Mouse (Mus musculus): ENCODE data around the gene Clca2.

The Clca2 gene

GRCm38 (mm10) chr3:145099291-145099690 lies at the start of gene Clca2:
Gene Clca2, minus strand, starts transcription at chr3:145099443.
- no peak for DNase-seq (ENCODE audit: low spot score in 2 of 2)

DNA sequence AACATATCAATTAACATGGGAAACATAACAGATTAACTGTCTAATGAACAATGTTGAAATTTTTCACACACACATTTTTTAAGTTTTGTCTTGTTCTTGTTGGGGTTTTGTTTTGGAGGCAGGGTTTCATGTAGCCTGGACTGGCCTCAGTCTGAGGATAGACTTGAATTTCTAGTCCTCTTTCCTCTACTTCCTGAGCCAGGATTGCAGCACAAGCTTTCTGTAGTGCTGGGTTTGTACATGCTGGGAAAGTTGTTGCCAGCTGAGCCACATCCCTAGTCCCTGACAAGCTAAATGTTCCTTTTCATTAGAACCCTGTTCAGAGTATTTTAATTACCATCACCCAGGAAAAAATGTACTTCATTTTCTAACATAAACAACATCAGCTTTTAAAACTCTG lies 48.7 kb upstream of the Clca2 start:
- no peak for DNase-seq (ENCODE audit: low spot score in 2 of 2)

- no peak for DNase-seq (ENCODE audit: low spot score in 2 of 2)
Measured at GRCm38 (mm10) chr3:145147483-145147882, 48.2 kb upstream of the Clca2 start.

GRCm38 (mm10) chr3:145146871-145147270 lies 47.6 kb upstream of the Clca2 start:
- no peak for DNase-seq (ENCODE audit: low spot score in 2 of 2)

GRCm38 (mm10) chr3:145143856-145144255 lies 44.6 kb upstream of the Clca2 start:
- DNase-seq (ENCODE audit: low spot score in 2 of 2) = no peak

DNA sequence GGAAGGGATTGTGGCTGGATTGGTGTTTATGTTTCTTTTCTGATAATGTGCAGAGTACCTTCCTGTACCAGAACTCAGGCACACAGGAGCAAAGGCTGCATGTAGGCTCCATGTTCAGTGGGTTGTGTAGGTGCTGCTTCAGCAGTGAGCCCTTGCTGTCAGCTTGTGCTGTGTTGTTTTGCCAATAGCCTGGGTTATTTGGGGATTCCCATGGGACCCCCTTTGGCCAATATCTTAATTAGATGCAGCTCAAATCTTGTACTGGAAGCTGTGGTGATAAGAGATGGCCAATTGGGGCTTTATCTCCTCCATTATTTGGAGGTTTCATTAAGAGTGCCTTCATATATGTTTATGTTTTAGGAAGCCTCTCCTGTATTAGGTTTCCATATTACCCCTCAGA lies 43.7 kb upstream of the Clca2 start:
- no peak for DNase-seq (ENCODE audit: low spot score in 2 of 2)

DNA sequence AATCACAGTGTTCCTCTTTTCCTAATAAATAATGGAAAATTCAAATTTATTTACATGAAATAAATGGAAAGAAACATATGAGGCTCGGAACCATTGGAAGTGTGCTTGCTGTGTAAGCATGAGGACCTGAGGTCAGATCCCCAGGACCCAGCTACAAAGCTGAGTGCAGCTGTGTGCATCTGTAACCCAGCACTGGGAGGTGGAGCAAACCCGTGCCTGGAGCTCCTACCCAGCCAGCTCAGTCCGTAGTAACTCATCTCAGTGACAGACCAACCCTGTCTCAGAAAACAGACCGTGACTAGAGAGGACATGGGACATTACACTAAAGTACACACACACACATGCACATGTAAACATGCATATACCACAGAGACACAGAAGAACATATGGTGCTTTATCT lies 41.0 kb upstream of the Clca2 start:
- no peak for DNase-seq (ENCODE audit: low spot score in 2 of 2)

DNA sequence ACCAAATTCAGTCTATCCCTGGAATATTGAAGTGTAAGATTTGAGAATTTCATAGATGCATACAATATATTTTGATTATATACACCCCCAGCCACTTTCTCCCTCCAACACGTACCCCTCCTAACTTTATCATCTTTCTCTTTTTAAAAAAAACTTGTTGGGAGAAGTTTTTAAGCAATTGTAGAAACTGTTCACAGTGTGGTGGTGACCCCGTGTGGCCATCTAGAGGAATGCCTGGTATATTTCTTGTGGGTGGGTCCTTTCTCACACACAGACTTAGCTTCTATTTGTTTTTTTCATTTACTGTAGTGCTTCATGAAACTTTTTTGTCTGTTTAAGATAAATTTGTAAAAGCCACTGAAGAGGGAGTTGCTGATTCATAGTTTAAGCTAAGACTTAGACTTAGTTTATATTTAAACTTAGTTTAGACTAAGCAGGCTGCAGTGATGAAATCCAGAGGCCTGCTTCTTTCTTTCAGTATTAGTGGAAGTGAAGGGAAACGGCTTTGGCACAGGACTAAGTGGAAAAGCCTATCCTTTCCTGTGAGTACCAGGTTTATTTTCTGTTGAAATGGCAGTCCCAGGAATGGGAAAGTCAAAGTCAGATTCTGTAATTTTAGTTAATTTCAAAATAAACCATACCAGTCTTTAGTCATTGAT lies 32.1 kb upstream of the Clca2 start:
- peak; percentile 32 to 55 for DNase-seq (ENCODE audit: low spot score in 2 of 2)

DNA sequence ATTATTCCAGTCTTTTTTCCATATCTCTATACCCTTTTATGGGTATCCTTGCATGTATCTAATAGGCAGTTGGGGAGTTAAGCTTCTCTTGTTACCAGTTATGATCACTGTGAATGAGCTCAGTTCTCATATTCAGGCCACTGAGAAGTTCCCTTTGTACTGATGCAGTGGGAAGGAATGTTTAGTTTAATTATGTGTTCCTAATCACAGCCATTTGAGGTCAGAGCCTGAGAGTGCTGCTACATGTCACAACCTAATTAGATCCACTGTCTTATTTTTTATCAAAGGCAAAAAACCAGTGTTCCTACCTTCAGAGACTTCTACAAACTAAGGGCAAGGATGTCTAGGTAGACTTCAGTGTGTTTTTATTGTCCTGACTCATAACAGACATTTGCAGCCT lies 30.1 kb upstream of the Clca2 start:
- DNase-seq (ENCODE audit: low spot score in 2 of 2) = no peak

- no peak for DNase-seq (ENCODE audit: low spot score in 2 of 2)
Measured at GRCm38 (mm10) chr3:145126618-145127017, 27.4 kb upstream of the Clca2 start.

DNA sequence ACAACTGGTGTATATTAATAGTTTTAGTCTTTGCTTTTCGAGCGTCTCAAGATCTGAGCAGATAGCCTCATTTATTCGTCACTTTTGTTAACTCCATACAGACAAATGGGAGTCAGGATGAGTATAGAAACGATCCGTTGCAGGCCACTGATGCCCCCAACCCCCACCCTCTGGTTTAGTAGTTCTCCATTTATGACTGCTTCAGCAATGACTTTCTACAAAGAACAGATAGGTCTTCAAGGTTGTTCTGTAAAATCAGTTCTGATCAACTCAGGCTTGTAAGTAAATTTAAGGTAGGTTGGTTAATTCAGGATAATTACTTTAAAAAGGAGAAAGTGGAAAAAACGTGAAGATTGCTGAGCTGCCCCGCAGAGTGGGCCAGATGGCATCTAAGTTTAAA lies 20.2 kb upstream of the Clca2 start:
- DNase-seq (ENCODE audit: low spot score in 2 of 2) = peak in 1 of 2 experiments; percentile 3

GRCm38 (mm10) chr3:145119002-145119358 lies 19.7 kb upstream of the Clca2 start:
- DNase-seq (ENCODE audit: low spot score in 2 of 2) = no peak

DNA sequence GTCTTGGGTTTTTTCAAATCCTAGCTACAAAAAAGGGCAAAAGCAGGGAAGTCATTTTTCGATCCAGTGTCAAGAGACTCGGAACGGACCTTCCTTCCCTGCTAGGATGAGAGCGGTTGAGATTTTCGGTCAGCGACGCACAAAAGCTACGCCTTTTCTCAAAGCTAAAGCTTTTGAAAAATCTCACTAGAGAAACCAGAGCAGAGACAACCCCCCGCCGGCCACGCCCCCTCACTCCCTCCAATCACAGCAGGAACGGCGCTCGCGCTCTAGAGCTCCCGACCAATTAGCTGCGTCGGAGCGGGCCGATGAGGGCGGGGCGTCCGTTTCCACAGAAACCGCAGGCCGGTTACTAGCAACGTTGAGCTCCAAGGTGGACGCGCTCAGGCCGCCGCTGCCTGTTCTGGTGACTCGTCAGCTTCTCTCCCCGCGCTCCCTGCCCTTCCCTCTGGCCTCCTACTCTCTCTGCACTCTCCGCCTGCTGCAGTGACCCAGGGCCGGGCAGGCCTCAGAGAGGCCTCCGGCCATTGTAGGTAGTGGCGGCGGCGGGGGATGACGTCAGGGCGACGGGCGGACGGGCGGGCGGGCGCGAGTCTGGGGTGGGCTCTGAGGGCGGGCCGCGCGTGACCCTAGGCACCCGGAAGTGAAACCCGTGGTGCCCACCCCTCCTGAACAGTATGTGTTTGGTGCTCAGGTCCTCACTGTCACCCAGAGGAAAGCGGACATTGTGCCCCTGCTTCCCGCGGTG lies 19.2 kb upstream of the Clca2 start, which contains the start of gene Odf2l:
Gene Odf2l, plus strand, starts transcription at position 335 of the 748 bp plus-strand sequence.
- DNase-seq (ENCODE audit: low spot score in 2 of 2) = peak; percentile 97 to 98

GRCm38 (mm10) chr3:145117637-145118036 lies 18.4 kb upstream of the Clca2 start:
- no peak for DNase-seq (ENCODE audit: low spot score in 2 of 2)

DNA sequence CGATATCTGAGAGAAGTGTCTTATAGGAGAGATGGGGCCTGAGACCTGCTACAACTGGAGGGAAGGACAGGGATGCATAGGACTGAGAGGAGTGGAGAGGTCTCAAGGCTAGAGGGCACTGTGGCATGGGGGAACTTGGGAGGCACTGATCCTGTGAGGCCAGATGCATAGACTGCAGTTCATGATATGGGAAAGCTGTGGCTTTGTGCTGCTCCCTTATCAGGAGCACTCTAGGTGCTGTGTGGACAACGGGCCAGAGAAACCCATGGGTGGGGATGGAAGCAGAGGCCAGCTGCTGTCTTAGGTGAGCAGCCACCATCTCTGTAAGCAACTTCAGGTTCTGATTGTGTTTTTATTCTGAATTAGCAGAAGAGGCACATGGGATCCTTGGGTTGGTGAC lies 15.9 kb upstream of the Clca2 start:
- no peak for DNase-seq (ENCODE audit: low spot score in 2 of 2)

- DNase-seq (ENCODE audit: low spot score in 2 of 2) = no peak
Measured at GRCm38 (mm10) chr3:145105773-145106504, 6.7 kb upstream of the Clca2 start.

GRCm38 (mm10) chr3:145105076-145105772 lies 6.0 kb upstream of the Clca2 start:
- no peak for DNase-seq (ENCODE audit: low spot score in 2 of 2)

GRCm38 (mm10) chr3:145103770-145104169 lies 4.5 kb upstream of the Clca2 start:
- no peak for DNase-seq (ENCODE audit: low spot score in 2 of 2)

DNA sequence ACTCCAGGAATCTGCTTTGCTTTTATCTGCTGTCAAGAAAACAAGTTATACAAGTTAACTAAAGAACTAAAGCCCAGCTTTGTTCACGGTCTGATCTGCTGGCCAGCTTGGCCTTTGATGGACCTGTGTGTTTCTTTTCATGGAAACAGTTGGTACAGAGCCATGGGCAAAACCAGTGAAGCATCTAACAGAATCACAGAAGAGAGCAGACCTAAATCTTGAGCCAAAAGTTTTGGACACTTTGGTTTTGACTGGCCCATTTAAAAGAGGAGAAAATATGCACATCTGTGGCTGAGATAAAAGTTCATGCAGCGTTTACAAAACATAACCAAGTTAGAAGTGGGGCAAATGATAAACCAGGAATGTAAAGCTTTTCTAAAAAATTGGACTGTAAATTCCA lies 4.1 kb upstream of the Clca2 start:
- DNase-seq (ENCODE audit: low spot score in 2 of 2) = no peak

- no peak for DNase-seq (ENCODE audit: low spot score in 2 of 2)
Measured at GRCm38 (mm10) chr3:145101891-145102555, 2.8 kb upstream of the Clca2 start.

DNA sequence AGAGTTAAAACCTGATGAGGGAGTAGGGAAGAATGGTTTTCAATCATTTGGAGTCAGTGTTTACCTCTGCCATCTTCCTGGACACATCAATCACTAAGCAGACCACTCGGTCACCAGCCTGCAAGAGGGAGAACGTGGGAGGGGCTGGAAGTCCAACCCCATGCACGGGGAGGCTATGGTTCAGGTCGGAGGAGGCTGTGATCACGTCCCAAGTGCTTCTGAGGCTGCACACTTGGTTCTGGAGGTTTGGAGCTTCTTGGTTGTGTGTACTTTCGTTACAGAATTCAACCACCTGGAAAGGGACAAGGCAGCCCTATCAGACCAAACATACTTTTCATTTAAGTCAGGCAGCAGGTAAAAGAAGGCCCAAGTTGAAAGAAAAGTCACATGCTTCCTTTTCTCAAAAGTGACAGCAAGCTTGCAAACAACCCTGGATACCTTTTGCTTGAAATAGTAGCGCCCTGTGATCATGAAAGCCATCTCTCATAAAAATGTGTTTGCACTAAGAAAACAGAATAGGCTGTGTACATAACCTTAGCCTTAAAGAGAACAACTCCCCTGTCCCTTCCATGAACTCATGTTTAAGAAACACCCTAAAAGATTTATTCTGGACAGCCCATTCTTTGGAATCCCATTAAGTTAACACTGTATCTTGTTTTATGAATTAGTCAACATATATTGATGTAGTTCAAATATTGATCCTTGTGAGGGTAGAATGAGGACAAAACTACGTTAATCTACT lies 11.2 kb downstream of the Clca2 start:
- no peak for DNase-seq (ENCODE audit: low spot score in 2 of 2)
